Mouse (Mus musculus) urinary bladder, postnatal 4 days (tissue): ENCODE data around the gene Prps1.
"Not testable (repeated sequence)": the region's sequence is repeated elsewhere in the genome, so short reads cannot be mapped to it uniquely, and the experiment has no call there.

Experiments
- DNase-seq, 2 experiments: peaks; one replicate each; pipeline ENCODE4 v3.0.0; 2021 to 2022; ENCODE audit warnings: low spot score in 2 of 2

The Prps1 gene

DNA sequence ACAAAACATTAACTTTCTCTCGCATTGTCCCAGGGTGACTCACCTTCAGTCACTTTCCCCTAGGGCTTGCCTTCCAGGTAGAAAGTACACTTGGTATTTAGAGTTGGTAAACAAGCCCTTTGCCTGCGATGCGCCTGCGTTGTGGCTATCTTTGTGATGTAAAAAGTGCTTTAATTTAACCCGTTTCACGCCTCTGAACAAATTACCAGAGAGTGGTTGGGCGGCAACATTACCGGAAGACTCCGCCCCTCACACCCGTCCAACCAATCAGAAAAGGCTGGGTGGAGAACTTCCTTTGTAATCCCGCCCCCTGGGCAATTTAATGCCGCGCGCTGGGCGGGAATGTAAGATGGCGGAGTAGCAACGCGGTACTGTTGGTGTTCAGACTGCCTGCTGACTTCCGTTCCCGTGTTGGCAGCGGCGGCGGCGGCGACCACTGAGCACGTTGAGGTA is at the start of gene Prps1:
Prps1 (plus strand) TSS at position 335 of the 453 bp plus-strand sequence.
- DNase-seq: peak; percentile 81 to 85

GRCm38 (mm10) chrX:140407593-140407992 is 48.8 kb upstream of the Prps1 start:
- DNase-seq: no peak

DNA sequence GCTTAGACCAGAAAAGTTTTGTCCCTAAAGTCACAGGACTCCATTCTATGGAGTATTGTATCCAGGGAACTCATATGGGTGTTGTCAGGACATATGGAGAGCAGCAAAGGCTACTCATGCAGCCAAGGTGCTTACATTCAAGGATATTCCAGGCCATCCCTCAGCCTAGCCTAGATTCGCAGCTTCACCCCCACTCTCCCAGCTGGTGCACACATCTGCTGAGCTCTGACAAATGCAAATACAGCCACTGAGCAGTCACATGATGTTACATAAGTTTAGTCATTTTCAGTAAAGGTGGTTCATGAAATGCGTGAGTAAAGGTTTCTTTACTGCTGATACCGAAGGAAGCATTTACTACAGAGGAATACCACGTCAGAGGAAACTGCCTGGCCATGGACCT is 37.9 kb upstream of the Prps1 start:
- DNase-seq: no peak

DNA sequence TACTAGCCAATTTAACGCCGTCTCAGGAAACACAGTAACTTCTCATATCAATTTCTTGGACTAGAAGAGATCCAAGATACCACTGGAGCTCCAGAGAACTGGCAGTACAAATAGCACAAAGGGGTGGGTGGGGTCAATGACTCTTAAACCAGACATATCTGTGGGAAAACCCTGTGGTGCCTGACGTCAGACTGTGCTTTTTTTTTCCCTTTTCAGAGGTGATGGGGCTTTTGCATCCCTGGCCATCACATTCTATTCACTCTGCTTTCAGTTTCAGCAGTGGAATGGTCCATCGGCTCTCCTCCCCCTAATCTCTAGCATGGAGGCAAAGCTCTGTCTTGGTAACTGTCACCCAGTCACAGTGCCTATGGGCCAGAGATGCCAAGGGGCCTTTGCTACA is 29.3 kb upstream of the Prps1 start:
- no peak for DNase-seq

DNA sequence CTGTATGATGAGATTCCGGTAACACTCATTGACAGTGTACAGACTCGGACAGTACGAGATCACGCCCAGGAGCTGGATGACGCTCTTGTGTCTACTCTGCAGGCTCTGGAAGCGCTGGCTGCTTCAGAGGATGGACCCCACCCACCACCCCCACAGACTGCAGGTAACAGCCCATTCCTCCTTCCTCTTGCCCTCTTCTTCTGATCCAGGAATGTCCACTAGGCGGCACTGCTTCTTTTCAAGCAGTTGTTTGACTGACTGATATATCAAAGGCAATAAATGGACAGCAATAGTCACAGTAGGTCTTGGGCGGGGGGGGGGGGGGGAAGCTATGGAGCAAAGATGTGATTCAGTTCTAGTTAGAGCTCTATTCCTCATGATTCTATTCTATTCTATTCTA is 28.2 kb upstream of the Prps1 start:
- no peak for DNase-seq

DNA sequence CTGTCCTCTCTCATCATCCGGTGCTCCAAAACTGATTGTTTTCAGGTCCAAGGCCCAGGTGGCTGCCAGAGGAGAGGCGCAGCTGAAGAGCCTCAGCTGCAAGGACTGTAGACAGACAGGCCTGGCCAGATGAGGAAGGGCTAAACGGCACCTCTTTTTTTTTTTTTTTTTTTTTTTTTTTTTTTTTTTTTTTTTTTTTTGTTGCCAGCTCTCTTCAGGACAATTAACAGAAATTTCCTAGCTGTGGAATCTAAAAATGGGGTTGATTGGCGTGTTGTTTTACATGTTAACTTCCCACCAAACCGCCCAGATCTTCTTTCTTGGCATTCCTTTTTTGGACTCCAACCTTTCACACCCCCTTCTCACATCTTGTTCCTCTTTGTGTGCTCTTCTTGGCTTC is 26.4 kb upstream of the Prps1 start:
- DNase-seq: no peak

- no peak for DNase-seq
Observed at GRCm38 (mm10) chrX:140430506-140430905, 25.9 kb upstream of the Prps1 start.

GRCm38 (mm10) chrX:140431981-140432380 is 24.4 kb upstream of the Prps1 start:
- DNase-seq: no peak

DNA sequence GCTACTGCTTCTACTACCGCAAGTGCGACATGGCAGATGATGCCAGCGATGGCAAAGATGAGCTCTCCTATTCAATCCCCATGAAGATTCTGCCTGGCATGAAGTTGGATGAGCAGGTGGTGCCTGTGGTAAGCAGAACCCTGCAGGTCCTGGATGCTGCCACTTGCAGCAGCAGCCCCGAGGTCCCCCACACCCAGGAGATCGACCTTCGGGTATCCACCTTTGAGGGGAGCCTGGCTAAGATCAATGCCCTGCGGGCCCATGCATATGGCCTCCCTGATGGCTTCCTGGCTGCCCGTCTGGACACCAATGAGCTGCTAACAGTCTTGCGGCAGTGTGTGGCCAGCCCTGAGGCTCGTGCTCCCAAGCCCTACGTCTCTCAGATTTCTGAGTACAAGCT is 23.6 kb upstream of the Prps1 start:
- DNase-seq: no peak

DNA sequence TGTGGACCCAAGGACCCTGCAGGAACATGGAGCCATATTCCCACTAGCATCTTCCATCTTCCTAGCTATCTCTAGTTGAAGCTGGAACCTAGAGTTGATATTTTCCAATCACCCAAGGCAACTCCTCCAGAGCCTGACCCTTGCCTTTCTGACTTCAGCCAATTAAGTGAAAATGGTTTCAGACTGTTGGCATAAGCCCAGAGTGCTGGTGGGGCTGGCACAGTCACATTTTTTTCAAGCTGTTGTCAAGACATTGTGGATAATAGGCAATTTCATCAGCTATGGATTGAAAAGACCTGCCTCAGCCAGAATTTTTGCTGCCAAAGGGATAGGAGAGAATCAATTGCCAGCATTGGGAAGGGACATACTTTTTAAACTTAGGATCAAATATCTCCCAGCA is 18.5 kb upstream of the Prps1 start:
- DNase-seq: no peak

GRCm38 (mm10) chrX:140445551-140445950 is 10.9 kb upstream of the Prps1 start:
- no peak for DNase-seq

GRCm38 (mm10) chrX:140450071-140450470 is 6.3 kb upstream of the Prps1 start:
- DNase-seq: no peak

GRCm38 (mm10) chrX:140456751-140457491 is 508 bp downstream of the Prps1 start:
- no peak for DNase-seq

GRCm38 (mm10) chrX:140457502-140457901 is 1.1 kb downstream of the Prps1 start:
- DNase-seq: no peak

- no peak for DNase-seq
Observed at GRCm38 (mm10) chrX:140478231-140478630, 21.8 kb downstream of the Prps1 start.

DNA sequence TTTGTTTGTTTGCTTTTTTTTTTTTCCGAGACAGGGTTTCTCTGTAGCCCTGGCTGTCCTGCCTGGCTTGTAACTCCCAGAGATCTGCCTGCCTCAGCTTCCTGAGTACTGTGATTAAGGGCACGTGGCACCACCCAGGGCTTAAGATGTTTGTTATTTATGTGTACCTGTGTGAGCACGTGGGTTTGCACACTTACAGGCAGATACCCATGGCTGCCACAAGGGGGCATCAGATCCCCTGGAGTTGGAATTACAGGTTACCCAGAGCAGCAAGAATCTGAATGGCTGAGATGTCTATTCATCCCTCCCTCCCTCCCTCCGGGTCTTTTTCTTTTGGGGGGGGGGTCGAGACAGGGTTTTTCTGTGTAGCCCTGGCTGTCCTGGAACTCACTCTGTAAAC is 22.8 kb downstream of the Prps1 start:
- DNase-seq: no peak

DNA sequence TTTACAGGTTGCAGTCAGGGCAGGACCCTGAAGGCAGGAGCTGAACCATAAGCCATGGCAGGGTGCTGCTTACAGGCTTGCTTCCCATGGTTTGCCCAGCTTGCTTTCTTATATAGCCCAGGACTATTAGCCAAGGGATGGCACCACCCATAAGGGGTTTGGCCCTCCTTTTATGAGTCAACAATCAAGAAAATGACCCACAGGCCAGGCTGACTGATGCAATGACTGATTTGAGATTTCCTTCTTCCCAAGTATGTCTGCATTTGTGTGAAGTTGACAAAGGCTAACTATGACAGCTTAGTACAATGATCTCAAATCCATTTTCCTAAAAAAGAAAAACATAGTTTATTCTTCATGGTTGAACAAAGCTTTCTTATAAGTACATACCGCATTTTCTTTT is 32.8 kb downstream of the Prps1 start:
- DNase-seq: no peak

GRCm38 (mm10) chrX:140490203-140490602 is 33.8 kb downstream of the Prps1 start:
- DNase-seq: no peak

DNA sequence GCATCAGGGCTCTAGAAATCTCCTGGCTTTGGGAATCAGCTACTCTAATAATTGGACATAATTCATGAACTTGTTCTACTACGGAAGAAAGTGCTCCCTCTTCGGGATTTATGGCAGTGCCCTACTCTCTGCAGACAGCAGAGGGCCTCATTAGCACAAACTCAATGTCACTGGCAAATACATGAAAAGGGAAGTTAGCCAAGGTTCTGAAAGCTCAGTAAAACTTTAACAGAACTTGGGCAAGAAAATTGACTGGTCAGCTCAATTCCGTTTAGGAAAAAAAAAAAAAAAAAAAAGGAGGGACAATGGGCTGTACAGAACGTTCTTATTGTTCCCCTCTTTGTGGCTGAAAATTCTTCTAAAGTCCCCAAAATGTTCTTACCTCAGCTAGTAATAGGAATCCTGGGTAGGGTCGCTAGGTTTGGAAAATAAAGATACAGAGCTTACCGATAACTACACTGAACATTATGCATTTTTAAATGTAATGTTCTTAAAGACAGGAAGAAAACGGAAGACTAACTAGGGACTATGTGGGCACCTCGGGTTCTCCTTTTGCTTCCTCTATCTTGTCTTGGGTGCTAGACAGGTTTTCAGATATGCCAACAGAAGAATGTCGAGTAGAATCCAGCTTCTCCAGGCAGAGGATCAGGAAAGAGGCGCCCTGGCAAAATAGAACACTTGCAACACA is 35.6 kb downstream of the Prps1 start:
- DNase-seq: no peak

DNA sequence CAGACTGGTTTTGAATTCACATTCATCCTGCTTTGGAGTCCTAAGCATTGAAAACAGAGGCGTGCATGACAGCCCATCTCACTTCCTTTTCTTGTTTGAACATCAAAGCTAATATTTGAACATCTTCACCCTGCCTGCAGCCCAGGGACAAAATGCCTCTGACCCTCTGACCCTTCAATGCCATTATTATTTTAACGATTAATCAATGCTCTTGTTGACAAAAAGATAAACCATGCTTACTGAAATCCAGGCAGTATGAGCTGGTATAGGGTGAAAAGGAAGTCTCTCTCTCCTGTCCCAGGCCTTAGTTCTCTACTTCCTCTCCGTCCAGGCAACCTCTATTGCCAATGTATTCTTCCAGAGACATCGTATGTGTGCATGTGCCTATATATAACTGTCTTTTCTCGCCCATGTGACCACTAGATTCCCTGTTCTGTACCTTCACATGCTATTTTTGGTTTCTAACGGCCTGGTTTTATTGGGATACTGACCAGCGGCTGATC is 37.2 kb downstream of the Prps1 start:
- no peak for DNase-seq

DNA sequence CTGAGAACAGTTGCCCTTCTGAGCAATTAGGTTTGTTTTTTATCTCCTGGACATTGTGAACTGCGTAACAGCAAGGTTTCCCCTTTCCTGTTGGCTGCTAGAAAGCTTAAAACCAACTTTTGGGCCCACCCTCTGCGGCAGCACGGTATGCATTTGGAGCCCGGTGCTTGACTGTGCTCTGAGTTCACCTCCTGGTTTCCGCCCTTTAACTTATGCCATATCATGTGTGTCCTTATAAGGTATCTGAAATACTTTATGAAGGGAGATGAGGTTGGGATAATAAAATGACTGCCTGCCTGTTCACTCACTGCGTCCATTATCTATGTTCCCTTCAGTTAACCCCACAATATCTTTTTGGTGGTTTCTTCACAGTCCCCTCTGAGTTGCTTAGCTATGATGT is 37.8 kb downstream of the Prps1 start:
- DNase-seq: no peak

DNA sequence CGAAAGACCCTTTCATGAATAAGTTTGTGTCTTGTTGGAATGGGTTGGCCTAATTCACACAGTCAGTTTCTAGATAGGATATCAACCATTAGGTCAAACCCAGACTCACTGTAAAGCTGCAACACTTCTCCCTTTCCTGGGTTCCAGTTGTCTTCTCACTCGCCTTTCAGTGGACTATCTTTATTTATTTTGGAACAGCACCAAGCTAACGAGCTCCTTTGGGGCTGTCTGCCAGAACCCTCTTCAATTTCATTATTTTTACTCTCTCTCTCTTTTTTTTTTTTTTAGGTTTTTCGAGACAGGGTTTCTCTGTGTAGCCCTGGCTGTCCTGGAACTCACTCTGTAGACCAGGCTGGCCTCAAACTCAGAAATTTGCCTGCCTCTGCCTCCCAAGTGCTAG is 42.0 kb downstream of the Prps1 start:
- DNase-seq: not testable (repeated sequence)

- DNase-seq: no peak
Observed at GRCm38 (mm10) chrX:140500306-140500705, 43.9 kb downstream of the Prps1 start.
